Mouse (Mus musculus): Measurements from ENCODE around the gene Fntb. TPM values are rescaled to one million over a fixed set of nuclear protein-coding genes. Genes with fewer than 3 reads are reported as not detected.
A peak's percentile ranks its signal among the peaks of the same experiment; 100 is the strongest.

Fntb gene
- polyA plus RNA-seq, 1 experiment = 81.0 TPM

- no peak for TF ChIP-seq CTCF (IDR thresholded peaks at IDR 0.05; ENCODE audit: low read depth, low read length)
- TF ChIP-seq EP300 (IDR thresholded peaks at IDR 0.05; ENCODE audit: insufficient read depth, low read depth, low read length) = no peak
- no peak for TF ChIP-seq POLR2A (IDR thresholded peaks at IDR 0.05; ENCODE audit: insufficient read depth, low read length)
- H3K4me1 ChIP-seq (ENCODE audit: control insufficient read depth, insufficient read depth, low read length) = peaks cover 5% of the 10 kb centered on the region
- no peak overlapping the region for H3K4me3 ChIP-seq (ENCODE audit: low read depth, low read length)
- H3K9ac ChIP-seq (ENCODE audit: low read depth, poor library complexity, severe bottlenecking) = no peak overlapping the region
- H3K27ac ChIP-seq (ENCODE audit: insufficient read depth, low read length) = no peak overlapping the region
- H3K9me3 ChIP-seq (replicated peaks; ENCODE audit: control insufficient read depth, insufficient read depth, low read length, poor library complexity, severe bottlenecking) = no peaks in the 10 kb centered on the region
- H3K27me3 ChIP-seq (ENCODE audit: control insufficient read depth, insufficient read depth, low read length, poor library complexity, severe bottlenecking) = no peaks in the 10 kb centered on the region
- H3K36me3 ChIP-seq (ENCODE audit: control insufficient read depth, insufficient read depth, low read length, poor library complexity, severe bottlenecking) = no peaks in the 10 kb centered on the region
Measured at GRCm38 (mm10) chr12:76813543-76813942, 48.2 kb downstream of the Fntb start.

- Histone ChIP-seq H3K27ac (ENCODE audit: insufficient read depth, low read length) (no peak overlapping the region), H3K36me3 (ENCODE audit: control insufficient read depth, insufficient read depth, low read length, poor library complexity, severe bottlenecking) (no peaks in the 10 kb centered on the region), H3K4me3 (ENCODE audit: low read depth, low read length) (no peak overlapping the region), H3K27me3 (ENCODE audit: control insufficient read depth, insufficient read depth, low read length, poor library complexity, severe bottlenecking) (no peaks in the 10 kb centered on the region), H3K9me3 (replicated peaks; ENCODE audit: control insufficient read depth, insufficient read depth, low read length, poor library complexity, severe bottlenecking) (no peaks in the 10 kb centered on the region), H3K9ac (ENCODE audit: low read depth, poor library complexity, severe bottlenecking) (no peak overlapping the region), H3K4me1 (ENCODE audit: control insufficient read depth, insufficient read depth, low read length) (peaks cover 8% of the 10 kb centered on the region)
- TF ChIP-seq CTCF (IDR thresholded peaks at IDR 0.05; ENCODE audit: low read depth, low read length) (no peak), POLR2A (IDR thresholded peaks at IDR 0.05; ENCODE audit: insufficient read depth, low read length) (no peak), EP300 (IDR thresholded peaks at IDR 0.05; ENCODE audit: insufficient read depth, low read depth, low read length) (no peak)
Measured at GRCm38 (mm10) chr12:76814120-76814519, 48.7 kb downstream of the Fntb start.

DNA sequence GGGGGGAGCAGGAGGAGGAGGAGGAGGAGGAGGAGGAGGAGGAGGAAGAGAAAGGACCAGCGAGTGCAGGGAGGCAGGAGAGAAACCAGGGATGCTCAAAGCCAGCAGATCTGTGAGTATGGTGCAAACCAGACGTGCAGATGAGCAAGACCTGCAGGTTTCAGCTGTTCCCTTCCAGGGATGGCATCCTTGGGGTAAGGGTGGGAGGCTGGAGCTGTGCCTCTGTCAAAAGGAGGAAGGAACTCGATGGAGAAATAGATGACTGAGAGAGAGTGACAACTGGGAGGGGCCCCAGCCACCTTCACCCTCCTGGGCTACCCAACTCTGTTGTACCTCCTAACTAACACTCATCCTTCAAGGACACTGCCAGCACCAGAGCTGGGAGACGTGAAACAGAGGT lies 51.3 kb downstream of the Fntb start:
- H3K36me3 ChIP-seq (ENCODE audit: control insufficient read depth, insufficient read depth, low read length, poor library complexity, severe bottlenecking) = no peaks in the 10 kb centered on the region

DNA sequence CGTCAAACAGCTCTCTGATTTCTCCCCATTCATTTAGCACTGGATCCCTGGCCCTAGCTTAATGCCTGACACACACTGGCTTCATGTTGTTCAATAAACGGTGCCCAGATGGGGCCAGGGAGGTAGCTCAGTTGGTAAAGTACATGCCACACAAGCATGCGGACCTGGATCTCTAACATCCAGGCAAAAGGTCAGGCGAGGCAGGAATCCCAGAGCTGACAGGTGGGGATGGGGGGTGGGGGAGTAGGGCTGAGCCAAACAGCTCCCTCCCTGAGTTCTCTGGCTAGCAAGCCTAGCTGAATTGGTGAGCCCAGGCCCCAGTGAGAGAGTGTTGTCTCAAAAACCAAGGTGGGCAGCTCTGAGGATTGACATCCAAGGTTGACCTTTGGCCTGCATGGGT lies 51.8 kb downstream of the Fntb start:
- Histone ChIP-seq H3K27me3 (ENCODE audit: control insufficient read depth, insufficient read depth, low read length, poor library complexity, severe bottlenecking) (no peaks in the 10 kb centered on the region), H3K36me3 (ENCODE audit: control insufficient read depth, insufficient read depth, low read length, poor library complexity, severe bottlenecking) (no peaks in the 10 kb centered on the region), H3K27ac (ENCODE audit: insufficient read depth, low read length) (no peak overlapping the region), H3K9ac (ENCODE audit: low read depth, poor library complexity, severe bottlenecking) (no peak overlapping the region), H3K4me1 (ENCODE audit: control insufficient read depth, insufficient read depth, low read length) (peaks cover 5% of the 10 kb centered on the region), H3K4me3 (ENCODE audit: low read depth, low read length) (no peak overlapping the region), H3K9me3 (replicated peaks; ENCODE audit: control insufficient read depth, insufficient read depth, low read length, poor library complexity, severe bottlenecking) (no peaks in the 10 kb centered on the region)
- TF ChIP-seq POLR2A (IDR thresholded peaks at IDR 0.05; ENCODE audit: insufficient read depth, low read length) = no peak
- TF ChIP-seq CTCF (IDR thresholded peaks at IDR 0.05; ENCODE audit: low read depth, low read length) = no peak
- TF ChIP-seq EP300 (IDR thresholded peaks at IDR 0.05; ENCODE audit: insufficient read depth, low read depth, low read length) = no peak

More for the DNA sequence above, 51.3 kb downstream of the Fntb start:
- TF ChIP-seq EP300 (IDR thresholded peaks at IDR 0.05; ENCODE audit: insufficient read depth, low read depth, low read length) = no peak
- no peak for TF ChIP-seq CTCF (IDR thresholded peaks at IDR 0.05; ENCODE audit: low read depth, low read length)
- no peak for TF ChIP-seq POLR2A (IDR thresholded peaks at IDR 0.05; ENCODE audit: insufficient read depth, low read length)
- Histone ChIP-seq H3K27ac (ENCODE audit: insufficient read depth, low read length) (no peak overlapping the region), H3K4me1 (ENCODE audit: control insufficient read depth, insufficient read depth, low read length) (peaks cover 5% of the 10 kb centered on the region), H3K27me3 (ENCODE audit: control insufficient read depth, insufficient read depth, low read length, poor library complexity, severe bottlenecking) (no peaks in the 10 kb centered on the region), H3K4me3 (ENCODE audit: low read depth, low read length) (no peak overlapping the region), H3K9me3 (replicated peaks; ENCODE audit: control insufficient read depth, insufficient read depth, low read length, poor library complexity, severe bottlenecking) (no peaks in the 10 kb centered on the region), H3K9ac (ENCODE audit: low read depth, poor library complexity, severe bottlenecking) (no peak overlapping the region)

GRCm38 (mm10) chr12:76818120-76818519 lies 52.7 kb downstream of the Fntb start:
- H3K9ac ChIP-seq (ENCODE audit: low read depth, poor library complexity, severe bottlenecking) = no peak overlapping the region
- H3K27me3 ChIP-seq (ENCODE audit: control insufficient read depth, insufficient read depth, low read length, poor library complexity, severe bottlenecking) = no peaks in the 10 kb centered on the region
- H3K36me3 ChIP-seq (ENCODE audit: control insufficient read depth, insufficient read depth, low read length, poor library complexity, severe bottlenecking) = no peaks in the 10 kb centered on the region
- H3K4me1 ChIP-seq (ENCODE audit: control insufficient read depth, insufficient read depth, low read length) = peaks cover 5% of the 10 kb centered on the region
- no peaks in the 10 kb centered on the region for H3K9me3 ChIP-seq (replicated peaks; ENCODE audit: control insufficient read depth, insufficient read depth, low read length, poor library complexity, severe bottlenecking)
- peak; percentile 76; the same call in 1 of the 2 replicates for TF ChIP-seq EP300 (IDR thresholded peaks at IDR 0.05; ENCODE audit: insufficient read depth, low read depth, low read length)
- TF ChIP-seq POLR2A (IDR thresholded peaks at IDR 0.05; ENCODE audit: insufficient read depth, low read length) = no peak
- H3K27ac ChIP-seq (ENCODE audit: insufficient read depth, low read length) = peak overlapping the region; percentile 62
- no peak overlapping the region for H3K4me3 ChIP-seq (ENCODE audit: low read depth, low read length)

DNA sequence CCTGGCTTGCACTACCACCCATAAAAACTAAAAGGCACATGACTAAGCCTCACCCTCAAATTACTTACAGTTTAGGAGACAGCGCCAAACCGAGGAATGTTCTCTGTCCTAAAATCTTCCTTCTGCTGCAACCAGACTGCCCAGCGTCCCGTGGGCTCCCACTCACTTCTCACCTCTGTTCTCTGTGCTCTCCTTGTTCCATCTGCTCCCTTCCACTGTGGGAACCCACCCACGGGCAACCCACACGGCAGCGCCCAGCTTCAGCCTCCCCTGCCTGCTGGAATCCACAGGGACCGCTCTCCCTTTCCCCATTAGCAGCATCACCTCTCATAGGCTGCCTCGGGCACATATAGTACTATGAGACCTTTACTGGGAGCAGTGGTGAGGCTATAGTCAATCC lies 53.5 kb downstream of the Fntb start:
- Histone ChIP-seq H3K27ac (ENCODE audit: insufficient read depth, low read length) (no peak overlapping the region), H3K4me1 (ENCODE audit: control insufficient read depth, insufficient read depth, low read length) (peaks cover 5% of the 10 kb centered on the region), H3K9me3 (replicated peaks; ENCODE audit: control insufficient read depth, insufficient read depth, low read length, poor library complexity, severe bottlenecking) (no peaks in the 10 kb centered on the region)

More for the DNA sequence above, 53.5 kb downstream of the Fntb start:
- H3K9ac ChIP-seq (ENCODE audit: low read depth, poor library complexity, severe bottlenecking) = no peak overlapping the region
- TF ChIP-seq POLR2A (IDR thresholded peaks at IDR 0.05; ENCODE audit: insufficient read depth, low read length) (no peak), EP300 (IDR thresholded peaks at IDR 0.05; ENCODE audit: insufficient read depth, low read depth, low read length) (no peak), CTCF (IDR thresholded peaks at IDR 0.05; ENCODE audit: low read depth, low read length) (no peak)
- no peak overlapping the region for H3K4me3 ChIP-seq (ENCODE audit: low read depth, low read length)
- no peaks in the 10 kb centered on the region for H3K36me3 ChIP-seq (ENCODE audit: control insufficient read depth, insufficient read depth, low read length, poor library complexity, severe bottlenecking)
- no peaks in the 10 kb centered on the region for H3K27me3 ChIP-seq (ENCODE audit: control insufficient read depth, insufficient read depth, low read length, poor library complexity, severe bottlenecking)

All from ES-Bruce4 (cell line).